In the genomic region with DNA sequence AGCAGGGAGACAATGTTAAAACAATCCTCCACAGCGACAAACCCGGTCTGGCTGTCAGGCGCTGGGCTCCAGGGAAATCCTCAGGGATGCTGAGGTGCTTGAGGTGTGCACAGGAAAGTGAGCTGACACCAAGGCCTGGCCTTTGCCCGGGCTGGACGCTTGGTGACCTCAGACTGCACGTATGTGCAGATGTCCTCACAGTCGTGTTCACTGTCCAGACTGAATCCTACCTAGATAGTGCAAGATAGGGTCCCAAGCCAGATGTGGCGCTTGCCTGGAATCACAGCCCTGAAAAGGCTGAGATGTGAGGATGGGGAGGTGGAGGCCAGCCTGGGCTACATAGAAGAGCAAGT, we compare ENCODE assay signal across 8 mouse cellular contexts. TPM values are rescaled to one million over a fixed set of nuclear protein-coding genes. Genes with fewer than 3 reads are reported as not detected.
DNase-seq lines count a peak whose midpoint lies in the region; ATAC-seq and TF ChIP-seq lines count a peak whose summit lies in the region.

No protein-coding gene starts in this region.

- no peaks in the 10 kb centered on the region for H3K9me3 ChIP-seq in forebrain, embryonic 14.5 days (replicated peaks; ENCODE audit: control insufficient read depth, low read length)
- no peaks in the 10 kb centered on the region for H3K9me3 ChIP-seq in liver, embryonic 16.5 days (replicated peaks; ENCODE audit: control insufficient read depth, low read length)

- 3% methylated on average over 8 of the region's 8 CpGs for WGBS in forebrain, embryonic 14.5 days
- 7% methylated on average over 8 of the region's 8 CpGs for WGBS in liver, embryonic 16.5 days (ENCODE audit: insufficient replicate concordance)

- H3K79me2 ChIP-seq in C2C12 (ENCODE audit: control insufficient read depth, insufficient read depth): peaks cover 41% of the 10 kb centered on the region

- H3K4me1 ChIP-seq in forebrain, embryonic 14.5 days (ENCODE audit: control insufficient read depth, insufficient read depth, low read length): peaks cover 7% of the 10 kb centered on the region; the same call in 1 of the 2 replicates
- peaks cover 11% of the 10 kb centered on the region for H3K4me1 ChIP-seq in liver, embryonic 16.5 days (ENCODE audit: control insufficient read depth, low read depth, low read length)

- no peak for DNase-seq in frontal cortex, postnatal 36 days (ENCODE audit: low spot score in 2 of 2)
- no peak for DNase-seq in forebrain, embryonic 14.5 days (ENCODE audit: low spot score)
- no peak for DNase-seq in urinary bladder, postnatal 14 days (ENCODE audit: low spot score)
- no peak for DNase-seq in natural killer cell, adult 2 months (ENCODE audit: low spot score in 2 of 2)
- DNase-seq in embryo, embryonic 9.5 days (ENCODE audit: extremely low spot score): no peak

- H3K27me3 ChIP-seq in C2C12 (ENCODE audit: control insufficient read depth, insufficient read depth, insufficient read length): no peaks in the 10 kb centered on the region
- no peaks in the 10 kb centered on the region for H3K27me3 ChIP-seq in forebrain, embryonic 14.5 days (replicated peaks; ENCODE audit: control insufficient read depth, insufficient read depth, low read length)
- no peaks in the 10 kb centered on the region for H3K27me3 ChIP-seq in liver, embryonic 16.5 days (ENCODE audit: control insufficient read depth, insufficient read depth, low read depth, low read length)

- 0 out of 2 replicates have a peak overlapping the region, but pooled peaks have one; percentile 60 for H3K27ac ChIP-seq in forebrain, embryonic 14.5 days (ENCODE audit: low read depth, low read length)
- peak overlapping the region; percentile 75 for H3K27ac ChIP-seq in liver, embryonic 16.5 days (ENCODE audit: low read length)

- peak overlapping the region; percentile 28 for H3ac ChIP-seq in C2C12 (ENCODE audit: control insufficient read depth, insufficient read length, low read depth)

- peaks cover 31% of the 10 kb centered on the region for H3K79me3 ChIP-seq in C2C12 (ENCODE audit: low read depth)

- H3K4me3 ChIP-seq in C2C12 (ENCODE audit: insufficient read depth, poor library complexity, severe bottlenecking): peak overlapping the region; percentile 66
- peak overlapping the region; percentile 92 for H3K4me3 ChIP-seq in forebrain, embryonic 14.5 days (ENCODE audit: low read depth, low read length)
- peak overlapping the region; percentile 78 for H3K4me3 ChIP-seq in liver, embryonic 16.5 days (ENCODE audit: low read depth, low read length)

- peak; percentile 28; the same call in 1 of the 2 replicates for ATAC-seq in frontal cortex, adult (ENCODE audit: low TSS enrichment)
- no peak; the same call in 1 of the 2 replicates for ATAC-seq in forebrain, embryonic 14.5 days
- peak; percentile 24 for ATAC-seq in liver, embryonic 16.5 days (ENCODE audit: low read depth)

- peaks cover 14% of the 10 kb centered on the region for H3K36me3 ChIP-seq in C2C12 (ENCODE audit: control insufficient read depth, insufficient read depth)
- H3K36me3 ChIP-seq in forebrain, embryonic 14.5 days (ENCODE audit: control insufficient read depth, insufficient read depth, low read length): no peaks in the 10 kb centered on the region
- H3K36me3 ChIP-seq in liver, embryonic 16.5 days (ENCODE audit: control insufficient read depth, insufficient read depth): no peaks in the 10 kb centered on the region

- peak overlapping the region; percentile 93 for H3K9ac ChIP-seq in forebrain, embryonic 14.5 days (ENCODE audit: low read length)
- H3K9ac ChIP-seq in liver, embryonic 16.5 days (ENCODE audit: low read depth, low read length): peak overlapping the region; percentile 70

- peak overlapping the region; percentile 93 for H3K4me2 ChIP-seq in forebrain, embryonic 14.5 days (ENCODE audit: low read length)
- peak overlapping the region; percentile 89 for H3K4me2 ChIP-seq in liver, embryonic 16.5 days (ENCODE audit: low read depth, low read length)

- no peak for TF ChIP-seq CTCF in C2C12 (IDR thresholded peaks at IDR 0.05; ENCODE audit: control insufficient read depth, insufficient read depth, insufficient read length)

TF ChIP-seq in C2C12, 6 proteins besides CTCF, POLR2A, EP300 and RAD21:
- TF ChIP-seq MYOD1 (IDR thresholded peaks at IDR 0.05; ENCODE audit: control insufficient read depth, insufficient read length, low read depth) (no peak), USF1 (IDR thresholded peaks at IDR 0.05; ENCODE audit: low read depth) (no peak), MYOG (IDR thresholded peaks at IDR 0.05; ENCODE audit: control insufficient read depth, extremely low read depth, insufficient read length) (no peak), MAX (IDR thresholded peaks at IDR 0.05) (no peak), CEBPB (IDR thresholded peaks at IDR 0.05; ENCODE audit: low read depth) (no peak), FOSL1 (IDR thresholded peaks at IDR 0.05; ENCODE audit: insufficient read depth, low read length, poor library complexity, severe bottlenecking) (no peak)

RNA-seq across cellular contexts. Expression of a gene that starts 0.4 kb away (rescaled TPM):
- polyA plus RNA-seq in C2C12 (2012; fragmentation: generic; extraction: Trizol): 22.1 TPM
- 64.4 and 69.7 TPM in 2 replicates for polyA plus RNA-seq in forebrain, embryonic 14.5 days (2014; fragmentation: Nextera tagmentation; extraction: Ambion mirVana)
- 21.5 and 22.6 TPM in 2 replicates for polyA plus RNA-seq in liver, embryonic 16.5 days (2015; fragmentation: Nextera tagmentation; extraction: Ambion mirVana)

RNA-seq across cellular contexts. Expression of a gene that starts 21.7 kb away (rescaled TPM):
- polyA plus RNA-seq in C2C12 (2012; fragmentation: generic; extraction: Trizol): 15.3 TPM
- 38.3 and 40.3 TPM in 2 replicates for polyA plus RNA-seq in forebrain, embryonic 14.5 days (2014; fragmentation: Nextera tagmentation; extraction: Ambion mirVana)
- polyA plus RNA-seq in liver, embryonic 16.5 days (2015; fragmentation: Nextera tagmentation; extraction: Ambion mirVana): 7.7 and 7.8 TPM in 2 replicates
